Mouse (Mus musculus) c-Kit-positive CD71-negative TER-119-negative erythroid progenitor cells, embryonic 14.5 days (primary cell): ENCODE results near the gene 1110032A03Rik.

Experiments used
- DNase-seq: peaks from one replicate; pipeline ENCODE4 v3.0.0-alpha.2; 2013; ENCODE audit warnings: low read depth

1110032A03Rik gene

DNA sequence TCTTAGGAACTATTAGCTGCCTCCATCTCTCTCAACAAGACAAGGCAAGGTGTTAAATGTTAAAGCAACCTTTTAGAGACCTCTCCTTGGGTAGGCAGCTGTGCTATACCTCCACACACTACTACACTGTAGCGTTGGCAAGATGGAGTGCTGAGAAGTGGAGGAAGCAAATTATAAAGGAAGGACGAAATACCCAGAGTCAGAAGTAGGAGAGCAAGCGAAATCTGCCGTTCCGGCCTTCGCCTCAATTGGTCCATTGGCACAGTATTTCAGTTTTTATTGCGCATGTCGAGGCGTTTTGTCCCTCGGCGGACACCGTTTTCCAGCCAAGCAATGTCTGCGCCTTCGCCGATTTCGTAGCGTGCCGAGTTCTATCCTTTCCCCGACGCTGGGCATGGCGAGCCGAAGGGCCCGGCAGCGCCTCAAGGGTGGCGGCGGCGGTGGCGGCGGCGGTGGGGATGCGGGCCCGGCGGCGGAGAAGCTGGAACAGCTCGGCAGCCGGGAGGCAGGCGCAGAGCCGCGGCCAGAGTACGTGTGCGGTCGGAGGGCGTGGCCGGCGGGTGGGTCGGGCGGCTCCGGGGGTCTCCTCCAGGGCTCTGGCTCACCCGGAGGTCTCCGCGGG lies at the start of gene 1110032A03Rik, which contains the start of gene Alg9:
TSS of gene 1110032A03Rik (minus strand) at position 530 of the 622 bp plus-strand sequence.
TSS of gene Alg9 (plus strand) at position 29 of the 622 bp plus-strand sequence.
- peak; percentile 69 for DNase-seq

DNA sequence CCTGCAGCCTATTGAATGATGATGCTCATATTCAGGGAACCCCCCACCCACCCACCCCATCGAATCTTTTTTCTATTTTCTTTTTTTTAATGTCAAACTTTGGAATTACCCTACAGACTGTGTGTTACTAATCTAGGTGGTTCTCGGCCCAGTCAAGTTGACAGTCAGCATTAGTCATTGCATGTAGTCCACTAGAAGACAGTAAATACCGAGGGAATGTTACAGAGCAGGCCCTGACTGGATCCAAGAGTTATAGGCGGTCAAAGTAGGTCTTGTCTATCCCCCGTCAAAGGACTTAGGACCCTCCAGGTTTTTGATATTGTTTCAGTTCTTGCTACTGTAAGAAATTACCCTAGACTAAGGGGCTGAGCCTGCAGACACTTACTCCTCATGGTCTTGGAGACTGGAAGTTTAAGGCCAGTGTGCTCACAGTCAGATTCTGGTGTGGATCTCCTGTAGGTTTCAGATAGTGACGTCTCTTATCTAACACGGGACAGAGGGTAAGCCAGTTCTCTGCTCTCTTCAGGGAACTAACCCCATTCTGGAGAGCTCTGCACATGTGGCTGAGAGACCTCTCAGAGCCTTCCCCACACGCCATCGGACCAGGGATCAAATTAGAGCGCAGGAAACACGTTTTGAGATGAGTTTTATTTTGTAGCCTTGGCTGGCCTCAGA lies 48.6 kb upstream of the 1110032A03Rik start:
- DNase-seq: no peak

DNA sequence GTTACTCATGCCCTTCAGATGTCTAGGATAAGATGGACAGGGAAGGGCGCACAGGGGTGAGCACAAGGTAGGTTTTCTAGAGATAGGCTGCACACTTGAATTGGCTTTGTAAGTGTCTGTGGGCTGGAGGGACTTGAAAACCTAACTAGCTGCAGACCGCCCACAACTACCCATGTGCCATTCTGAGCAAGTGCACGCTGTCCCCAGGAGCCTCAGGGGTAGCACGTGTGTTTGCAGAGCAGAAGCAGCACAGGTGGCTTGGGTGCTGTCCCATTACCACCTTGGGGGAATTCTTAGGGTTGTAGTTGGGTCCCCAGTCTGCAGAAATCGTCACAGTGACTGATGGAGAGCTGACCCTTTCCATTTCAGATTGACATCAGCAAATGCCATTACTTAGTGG lies 46.9 kb upstream of the 1110032A03Rik start:
- no peak for DNase-seq

DNA sequence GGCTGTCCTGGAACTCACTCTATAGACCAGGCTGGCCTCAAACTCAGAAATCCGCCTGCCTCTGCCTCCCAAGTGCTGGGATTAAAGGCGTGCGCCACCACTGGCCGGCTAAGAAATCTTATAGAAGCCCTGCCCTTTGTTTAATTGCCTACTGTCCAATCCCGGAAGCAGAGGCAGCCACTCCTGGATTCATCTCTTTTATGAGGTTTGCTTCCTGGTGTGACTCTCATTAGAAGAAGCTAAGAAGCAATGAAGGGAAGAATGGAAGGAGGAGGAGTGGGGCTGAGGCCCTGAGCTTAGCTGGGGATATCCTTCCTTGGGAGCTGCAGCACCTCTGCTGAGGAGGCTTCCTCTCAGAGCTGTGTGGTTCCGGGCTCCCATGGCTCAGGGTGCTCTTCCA lies 46.3 kb upstream of the 1110032A03Rik start:
- DNase-seq: no peak

DNA sequence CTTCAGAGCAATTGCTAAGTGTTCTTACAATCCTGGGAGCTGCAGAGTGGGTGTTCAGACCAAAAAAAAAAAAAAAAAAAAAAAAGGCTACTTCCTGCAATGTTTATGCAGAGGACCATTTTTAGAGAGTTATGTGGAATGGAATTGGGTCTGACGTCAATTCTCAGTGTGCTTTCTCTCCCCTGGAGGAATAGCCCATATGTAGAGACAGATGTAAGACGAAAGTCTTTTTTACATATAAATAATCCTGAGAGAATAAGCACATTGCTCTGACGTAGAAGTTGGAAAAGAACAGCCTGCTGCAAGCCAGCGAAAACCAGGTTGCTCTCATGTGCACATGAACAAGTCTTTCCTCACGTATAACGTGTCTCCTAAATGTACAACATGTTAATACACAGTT lies 44.4 kb upstream of the 1110032A03Rik start:
- DNase-seq: no peak

DNA sequence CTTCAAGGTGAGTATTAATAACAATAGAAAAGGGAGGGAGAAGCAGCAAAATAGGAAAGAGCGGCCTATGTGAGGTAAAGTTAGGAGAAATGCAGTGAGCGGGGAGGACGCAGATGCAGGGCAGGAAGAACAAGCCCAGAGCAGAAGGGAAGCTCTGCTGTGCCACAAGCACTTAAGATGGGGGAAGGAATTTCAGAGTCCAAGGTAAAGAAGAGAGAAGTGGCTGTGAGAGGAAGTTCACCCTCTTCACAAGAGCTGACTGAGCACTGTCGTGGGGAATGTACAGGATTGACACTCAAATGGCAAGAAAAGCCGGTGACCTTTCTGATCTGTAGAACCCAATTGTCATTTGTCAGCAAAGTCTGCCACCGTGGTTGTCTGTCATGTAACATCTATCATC lies 42.7 kb upstream of the 1110032A03Rik start:
- no peak for DNase-seq

DNA sequence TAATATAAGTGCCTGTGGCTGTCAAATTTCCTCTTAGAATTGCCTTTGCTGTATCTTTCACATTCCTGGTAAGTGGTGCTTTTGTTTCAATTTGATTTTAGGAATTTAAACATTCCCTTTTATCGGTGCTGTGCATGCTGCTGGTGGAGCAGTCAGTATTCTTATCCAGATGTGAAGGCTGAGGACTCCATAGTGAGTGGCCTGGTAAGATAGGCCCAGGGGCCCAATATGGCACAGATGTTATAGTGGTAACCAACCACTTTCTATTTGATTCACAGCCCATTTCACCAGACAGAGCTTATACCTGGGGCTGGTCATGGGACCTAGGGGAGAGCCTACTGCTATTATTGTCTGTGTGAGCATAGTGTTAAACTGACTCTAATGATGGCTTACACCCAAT lies 41.2 kb upstream of the 1110032A03Rik start:
- DNase-seq: no peak

GRCm38 (mm10) chr9:50815666-50816065 lies 40.3 kb upstream of the 1110032A03Rik start:
- DNase-seq: no peak

DNA sequence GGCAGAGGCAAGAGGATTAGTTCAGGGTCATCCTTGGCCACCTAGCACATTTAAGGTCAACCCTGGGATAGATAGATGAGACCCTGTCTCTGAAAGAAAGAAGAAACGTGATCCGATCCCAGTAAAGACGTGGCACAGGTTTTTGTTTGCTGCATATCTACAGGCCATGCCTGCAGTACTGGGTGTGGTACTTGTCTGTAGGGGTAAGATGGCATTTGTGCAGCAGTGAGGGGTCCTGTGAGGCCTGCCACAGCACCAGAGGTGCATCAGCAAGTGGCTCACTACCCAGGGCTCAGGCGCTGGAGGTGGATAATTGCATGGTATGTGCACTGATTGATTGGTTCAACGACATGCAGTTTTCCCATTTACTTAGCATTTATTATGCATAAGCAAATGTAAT lies 38.5 kb upstream of the 1110032A03Rik start:
- DNase-seq: no peak

- no peak for DNase-seq
Observed at GRCm38 (mm10) chr9:50811746-50812145, 36.4 kb upstream of the 1110032A03Rik start.

GRCm38 (mm10) chr9:50811187-50811586 lies 35.9 kb upstream of the 1110032A03Rik start:
- DNase-seq: no peak

DNA sequence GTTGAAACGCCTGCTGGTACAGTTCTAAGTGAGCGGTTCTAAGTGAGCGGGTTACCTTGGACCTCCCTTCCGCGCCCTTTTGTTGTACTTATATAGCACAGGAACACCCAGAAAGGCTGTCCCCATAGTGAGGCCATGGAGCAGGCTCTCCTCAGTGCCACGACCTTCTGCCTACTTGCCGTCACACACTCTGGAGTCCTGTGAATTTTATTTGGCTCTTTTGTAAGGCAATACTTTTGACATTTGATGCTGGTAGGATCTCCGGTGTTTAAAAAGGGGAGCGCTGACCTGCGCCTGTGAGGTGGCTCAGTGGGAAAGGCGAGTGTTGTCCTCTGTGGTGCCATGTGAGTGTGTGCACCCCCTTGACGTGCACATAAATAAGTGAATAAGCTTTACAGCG lies 33.8 kb upstream of the 1110032A03Rik start:
- no peak for DNase-seq

- no peak for DNase-seq
Observed at GRCm38 (mm10) chr9:50808471-50808870, 33.2 kb upstream of the 1110032A03Rik start.

- DNase-seq: no peak
Observed at GRCm38 (mm10) chr9:50803055-50803671, 27.8 kb upstream of the 1110032A03Rik start.

GRCm38 (mm10) chr9:50800985-50801384 lies 25.7 kb upstream of the 1110032A03Rik start:
- DNase-seq: peak; percentile 39

GRCm38 (mm10) chr9:50798368-50798767 lies 23.0 kb upstream of the 1110032A03Rik start:
- no peak for DNase-seq

GRCm38 (mm10) chr9:50797641-50798040 lies 22.3 kb upstream of the 1110032A03Rik start:
- no peak for DNase-seq

GRCm38 (mm10) chr9:50796776-50797175 lies 21.5 kb upstream of the 1110032A03Rik start:
- no peak for DNase-seq

GRCm38 (mm10) chr9:50795266-50795665 lies 19.9 kb upstream of the 1110032A03Rik start:
- DNase-seq: no peak

DNA sequence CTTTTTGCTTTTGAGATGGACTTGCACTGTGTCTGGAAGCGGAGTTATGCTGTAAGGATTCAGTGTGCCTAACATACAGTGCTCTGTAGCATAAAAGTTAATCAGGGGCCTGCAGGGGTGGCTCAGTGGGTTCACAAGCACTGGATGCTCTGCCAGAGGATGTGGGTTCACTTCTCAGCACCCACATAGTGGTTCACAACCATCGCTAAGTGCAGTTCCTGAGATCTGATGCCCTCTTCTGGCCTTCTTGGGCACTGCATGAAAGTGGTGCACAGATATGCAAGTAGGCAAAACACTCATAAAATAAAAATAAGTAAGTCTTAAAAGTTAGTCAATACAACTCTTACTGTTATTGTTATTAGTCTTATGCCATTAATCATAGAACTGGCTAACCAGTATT lies 6.8 kb upstream of the 1110032A03Rik start:
- DNase-seq: peak; percentile 33

DNA sequence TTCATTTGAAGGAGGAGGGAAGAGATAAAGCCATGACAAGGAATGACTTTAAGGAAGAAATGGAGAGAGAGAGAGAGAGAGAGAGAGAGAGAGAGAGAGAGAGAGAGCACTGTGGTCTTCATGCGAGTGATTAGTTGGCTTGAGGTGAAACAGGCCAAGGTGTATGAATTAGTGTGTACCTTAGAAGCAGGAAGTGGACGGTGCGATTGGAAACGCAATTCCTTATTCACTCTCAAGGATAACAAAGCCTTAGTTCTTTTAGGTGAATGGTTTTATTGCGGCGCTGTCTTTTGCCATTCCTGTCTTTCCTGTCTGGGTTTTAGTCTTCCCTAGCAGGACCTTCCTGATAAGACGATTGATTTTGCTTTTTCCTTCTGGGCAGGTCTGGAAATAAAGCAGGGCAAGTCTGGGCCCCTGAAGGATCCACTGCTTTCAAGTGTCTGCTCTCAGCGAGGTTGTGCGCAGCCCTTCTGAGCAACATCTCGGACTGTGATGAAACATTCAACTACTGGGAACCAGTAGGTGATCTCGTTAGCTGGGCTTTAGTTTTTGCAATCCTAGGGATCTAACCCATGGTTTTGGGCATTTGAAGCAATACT lies 941 bp upstream of the 1110032A03Rik start:
- DNase-seq: no peak

DNA sequence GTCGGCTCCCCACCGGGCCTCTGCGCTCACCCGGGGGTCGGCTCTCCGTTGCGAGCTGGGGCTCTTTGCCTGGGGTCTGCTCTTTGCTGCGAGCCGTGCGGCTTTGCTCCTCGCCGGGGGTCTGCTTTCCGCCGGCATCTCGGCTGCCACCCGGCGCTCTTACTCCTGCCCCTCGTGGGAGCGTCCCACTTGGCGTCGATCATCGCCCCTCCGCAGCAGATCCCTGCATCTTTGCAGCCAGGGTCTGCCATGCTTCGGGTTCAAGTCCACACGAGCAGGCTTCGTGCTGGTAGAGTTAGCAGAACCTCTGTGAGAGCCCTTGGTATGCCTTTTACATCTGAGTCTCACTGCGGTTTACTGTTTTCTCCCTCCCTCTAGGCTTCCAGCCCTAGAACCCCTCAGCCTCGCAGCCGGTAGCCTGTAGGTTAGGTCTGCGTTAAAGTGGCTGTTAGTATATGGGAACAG lies 374 bp upstream of the 1110032A03Rik start:
- no peak for DNase-seq

DNA sequence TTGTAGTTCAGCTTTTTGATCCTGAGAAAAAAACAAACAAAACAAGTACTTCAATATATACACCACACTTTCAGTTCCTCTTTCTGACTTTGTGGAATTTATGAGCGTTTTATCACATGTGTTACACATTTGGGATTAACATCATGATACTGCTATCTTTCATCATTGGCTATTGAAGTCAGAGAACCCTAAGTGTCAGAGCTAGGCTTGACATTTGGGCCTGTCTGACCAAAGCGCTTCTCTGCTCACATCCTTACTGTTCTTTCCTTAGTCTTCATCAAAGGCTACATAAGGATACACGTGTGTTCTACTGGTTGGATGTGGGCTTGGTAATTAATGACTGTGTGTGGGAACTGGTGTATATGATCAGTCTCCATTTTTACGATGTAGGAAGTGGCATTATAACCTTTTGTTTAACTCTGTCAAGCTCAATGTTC lies 1.3 kb downstream of the 1110032A03Rik start:
- DNase-seq: no peak
